Mouse (Mus musculus) retina, adult 2 months (tissue): ENCODE measurements around the gene Pdzd8.

Experiments used
- DNase-seq: peaks from one replicate; pipeline ENCODE4 v3.0.0-alpha.2; 2012; ENCODE audit warnings: low read depth, low spot score

Gene Pdzd8

GRCm38 (mm10) chr19:59276354-59276753 is 69.2 kb downstream of the Pdzd8 start:
- DNase-seq = no peak

GRCm38 (mm10) chr19:59273190-59273589 is 72.4 kb downstream of the Pdzd8 start:
- DNase-seq = no peak

- DNase-seq = no peak
These were observed 78.1 kb downstream of the Pdzd8 start for GRCm38 (mm10) chr19:59267417-59267963.

- DNase-seq = no peak
These were observed 79.7 kb downstream of the Pdzd8 start for GRCm38 (mm10) chr19:59265907-59266306.

- DNase-seq = no peak
These were observed 80.6 kb downstream of the Pdzd8 start for GRCm38 (mm10) chr19:59264838-59265532.

- DNase-seq = no peak
These were observed 82.4 kb downstream of the Pdzd8 start for GRCm38 (mm10) chr19:59263171-59263570.

- DNase-seq = no peak
These were observed 84.0 kb downstream of the Pdzd8 start for GRCm38 (mm10) chr19:59261604-59262003.

GRCm38 (mm10) chr19:59260718-59261442 is 84.7 kb downstream of the Pdzd8 start, which contains the start of gene Slc18a2:
Gene Slc18a2 (plus strand): TSS chr19:59260896.
- no peak for DNase-seq

GRCm38 (mm10) chr19:59259633-59260032 is 85.9 kb downstream of the Pdzd8 start:
- no peak for DNase-seq

GRCm38 (mm10) chr19:59252651-59253050 is 92.9 kb downstream of the Pdzd8 start:
- DNase-seq = no peak

- no peak for DNase-seq
These were observed 96.9 kb downstream of the Pdzd8 start for GRCm38 (mm10) chr19:59248553-59249286.

GRCm38 (mm10) chr19:59248144-59248543 is 97.4 kb downstream of the Pdzd8 start:
- no peak for DNase-seq
